Mouse (Mus musculus) cortical plate, adult 2 months (tissue): ENCODE data around the gene Gm21173. TPM values are rescaled to one million over a fixed set of nuclear protein-coding genes. Genes with fewer than 3 reads are reported as not detected.
"Not testable (repeated sequence)": the region's sequence is repeated elsewhere in the genome, so short reads cannot be mapped to it uniquely, and the experiment has no call there.

Source experiments
- H3K27ac ChIP-seq: fragments of 200-500 bp; 2 replicates; pipeline ENCODE4 v1.5.1; 2012; ENCODE audit warnings: low read length, control low read depth, inconsistent platforms; ENCODE audit not compliant: insufficient read depth
- H3K4me1 ChIP-seq: fragments of 200-500 bp; 2 replicates; pipeline ENCODE4 v1.6.1; 2011; ENCODE audit warnings: low read length; ENCODE audit not compliant: control insufficient read depth, insufficient read depth
- H3K4me3 ChIP-seq: fragments of 200-500 bp; 2 replicates; pipeline ENCODE4 v1.5.1; 2011; ENCODE audit warnings: mild to moderate bottlenecking, low read length, control low read depth; ENCODE audit not compliant: insufficient read depth
- polyA plus RNA-seq: library from polyadenylated mRNA; depleted of rRNA; stranded (reverse); fragments of >200 nt; gene quantifications from 2 replicates; pipeline ENCODE4 v1.2.3, GENCODE M21; 2012; rRNA removed

Gm21173 gene
- not detected in 2 replicates for polyA plus RNA-seq

- not testable (repeated sequence) for H3K4me1 ChIP-seq, H3K27ac ChIP-seq
Observed at GRCm38 (mm10) chrY:76761300-76761699, at the start of gene Gm21173. Gene Gm21173 (plus strand): TSS chrY:76761600.

More at GRCm38 (mm10) chrY:76761300-76761699, at the start of gene Gm21173:
- H3K4me3 ChIP-seq = not testable (repeated sequence)
